Mouse (Mus musculus) urinary bladder, postnatal 10 days (tissue): ENCODE results near the gene Fgd2.
A peak's percentile ranks its signal among the peaks of the same experiment; 100 is the strongest.
"Not testable (repeated sequence)": the region's sequence is repeated elsewhere in the genome, so short reads cannot be mapped to it uniquely, and the experiment has no call there.

Experiments
- DNase-seq: peaks from one replicate; pipeline ENCODE4 v3.0.0; 2022; ENCODE audit warnings: low spot score

Gene Fgd2

GRCm38 (mm10) chr17:29361982-29362691 lies 1.4 kb downstream of the Fgd2 start:
- DNase-seq = no peak

DNA sequence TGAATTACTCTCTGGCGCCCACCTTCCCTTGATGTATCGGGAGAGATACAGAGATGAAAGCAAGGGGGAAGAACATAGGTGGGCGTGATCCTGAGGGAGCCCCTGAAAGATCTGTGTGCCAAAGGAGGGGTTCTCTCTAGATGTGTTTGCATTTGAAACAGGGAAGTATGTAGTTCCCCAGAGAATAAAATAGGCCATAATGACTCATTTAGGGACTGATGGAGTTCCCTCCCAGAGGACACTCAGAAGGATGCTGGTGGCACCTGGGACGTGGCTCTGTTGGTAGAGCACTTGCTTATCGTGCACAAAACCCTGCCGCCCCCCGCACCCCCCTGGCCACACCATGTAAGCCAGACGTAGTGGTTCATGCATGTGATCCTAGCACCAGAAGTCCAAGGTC lies 2.4 kb downstream of the Fgd2 start:
- no peak for DNase-seq

DNA sequence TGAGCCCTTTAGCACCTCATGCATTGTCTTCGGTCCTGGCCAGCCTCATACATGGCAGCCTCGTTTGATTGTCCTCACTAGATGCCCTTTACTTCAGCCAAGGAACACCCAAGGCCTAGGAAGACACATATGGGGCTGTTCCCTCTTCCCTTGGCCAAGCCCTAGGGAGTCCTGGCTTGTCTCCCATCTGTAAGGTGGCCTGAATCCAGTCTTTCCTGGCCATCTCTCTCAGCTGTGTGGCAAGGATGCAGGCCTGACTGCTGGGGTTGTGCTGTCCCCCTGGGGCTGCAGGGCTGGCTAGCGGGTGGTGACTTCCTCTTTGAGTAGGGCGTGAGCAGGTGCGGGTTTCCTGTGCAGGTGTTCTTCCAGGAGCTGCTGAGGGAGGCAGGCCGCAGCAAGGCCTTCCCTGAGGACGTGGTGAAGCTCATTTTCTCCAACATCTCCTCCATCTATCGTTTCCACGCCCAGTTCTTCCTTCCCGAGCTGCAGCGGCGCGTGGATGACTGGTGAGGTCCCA lies 4.4 kb downstream of the Fgd2 start:
- no peak for DNase-seq

DNA sequence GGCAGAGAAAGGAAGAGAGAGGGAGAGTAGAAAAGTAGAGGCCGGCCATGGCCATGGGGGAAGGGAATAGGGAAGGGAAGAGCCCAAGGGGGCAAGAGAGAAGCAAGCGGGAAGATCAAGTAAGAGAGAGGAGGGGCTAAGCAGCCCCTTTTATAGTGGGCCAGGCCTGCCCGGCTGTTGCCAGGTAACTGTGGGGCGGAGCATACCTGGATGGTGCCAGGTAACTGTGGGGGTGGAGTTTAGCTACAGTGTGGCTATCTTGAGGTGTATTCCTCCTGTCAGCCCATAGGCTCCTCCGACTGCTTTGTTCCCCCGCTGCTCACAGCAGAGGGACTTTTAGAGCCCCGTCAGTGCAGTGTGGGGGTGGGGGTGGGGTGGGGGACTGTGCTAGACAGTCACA lies 8.0 kb downstream of the Fgd2 start:
- no peak for DNase-seq

- peak; percentile 84 for DNase-seq
These were observed 10.4 kb downstream of the Fgd2 start for GRCm38 (mm10) chr17:29370984-29371723.

DNA sequence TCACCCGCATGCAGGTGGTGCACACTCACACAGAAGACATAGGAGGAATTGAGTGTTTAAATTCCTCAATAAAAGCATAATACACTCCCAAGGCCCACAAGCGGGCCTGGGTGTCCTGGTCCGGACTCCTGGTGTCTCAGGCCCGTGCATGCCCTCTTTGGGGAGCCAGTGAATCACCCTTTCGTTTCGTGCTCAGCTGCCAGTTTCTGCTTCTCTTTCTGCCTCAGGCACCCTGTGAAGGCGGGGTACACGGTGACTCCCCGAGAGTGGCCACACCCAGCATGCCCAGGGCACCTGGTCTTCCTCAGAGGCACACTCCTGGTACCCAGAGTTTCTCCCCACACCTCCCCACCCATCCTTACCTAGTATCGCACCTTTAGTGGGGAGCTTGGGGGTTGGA lies 15.2 kb downstream of the Fgd2 start:
- no peak for DNase-seq

GRCm38 (mm10) chr17:29378056-29378455 lies 17.3 kb downstream of the Fgd2 start:
- no peak for DNase-seq

- no peak for DNase-seq
These were observed 19.5 kb downstream of the Fgd2 start for GRCm38 (mm10) chr17:29380241-29380640.

DNA sequence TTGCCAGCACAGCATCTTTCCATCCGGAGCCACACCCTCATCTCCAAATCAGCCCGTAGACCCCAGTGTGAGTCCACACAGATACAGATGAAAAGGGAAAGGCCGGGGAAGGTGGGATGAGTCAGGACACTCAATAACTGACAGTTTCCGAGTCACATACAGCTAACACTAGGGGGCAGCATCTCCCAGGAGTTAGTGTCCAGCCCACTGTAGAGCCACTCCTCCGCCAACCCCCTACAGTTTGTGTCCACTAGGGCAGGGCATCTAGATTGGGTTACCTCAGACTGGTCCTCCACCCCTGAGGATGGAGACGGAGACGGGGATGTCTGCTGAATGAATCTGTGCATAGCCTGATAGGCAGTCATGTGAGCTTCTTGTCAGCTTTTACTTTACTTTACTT lies 20.8 kb downstream of the Fgd2 start:
- no peak for DNase-seq

GRCm38 (mm10) chr17:29382417-29382816 lies 21.7 kb downstream of the Fgd2 start:
- no peak for DNase-seq

DNA sequence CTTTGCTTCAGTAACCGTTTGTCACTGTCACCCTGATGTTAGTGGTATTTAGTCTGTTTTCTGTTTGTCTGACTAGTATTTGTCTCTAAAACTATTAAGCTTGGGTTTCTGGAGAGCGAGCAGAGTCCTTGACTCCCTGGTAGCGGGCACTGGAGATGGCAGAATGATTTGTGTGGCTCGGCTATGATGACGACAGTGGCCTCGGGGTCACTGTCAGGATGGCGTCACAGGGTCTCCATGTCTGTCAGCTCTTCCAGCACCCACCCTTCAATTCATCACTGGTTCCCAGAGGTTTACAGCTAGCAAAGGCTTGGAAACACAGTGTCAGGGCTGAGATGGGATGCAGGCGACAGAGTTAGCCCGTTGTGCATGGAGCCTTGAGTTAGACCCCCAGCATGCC lies 23.2 kb downstream of the Fgd2 start:
- no peak for DNase-seq

DNA sequence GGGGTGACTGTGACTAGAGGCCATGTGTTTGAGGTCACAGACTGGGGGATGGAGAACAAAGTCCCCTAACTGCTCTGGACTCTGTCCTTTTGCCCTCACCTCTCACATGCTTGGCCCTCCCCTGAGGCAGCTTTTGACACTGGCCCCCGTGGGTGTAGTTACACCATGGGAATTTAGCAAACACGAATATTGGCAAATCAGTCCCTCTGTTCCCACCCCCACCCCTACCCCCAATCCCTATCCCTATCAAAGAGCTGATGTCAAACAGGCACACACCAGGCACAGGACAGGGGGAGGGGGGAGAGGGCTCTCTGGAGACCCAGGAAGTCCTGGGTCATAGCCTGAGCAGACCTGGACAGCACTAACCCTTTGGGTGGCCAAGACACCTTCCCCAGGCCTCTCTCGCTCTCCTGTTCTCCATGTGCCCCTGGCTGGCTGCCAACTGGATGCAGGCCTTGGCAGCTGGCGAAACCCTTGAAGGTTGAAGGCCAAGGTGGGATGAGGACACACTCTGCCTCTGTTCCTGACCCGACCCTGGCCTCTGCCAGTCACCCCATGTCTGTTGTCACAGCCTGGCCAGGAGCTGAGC lies 24.2 kb downstream of the Fgd2 start:
- no peak for DNase-seq

- no peak for DNase-seq
These were observed 25.0 kb downstream of the Fgd2 start for GRCm38 (mm10) chr17:29385746-29386145.

GRCm38 (mm10) chr17:29388978-29389377 lies 28.3 kb downstream of the Fgd2 start:
- no peak for DNase-seq

DNA sequence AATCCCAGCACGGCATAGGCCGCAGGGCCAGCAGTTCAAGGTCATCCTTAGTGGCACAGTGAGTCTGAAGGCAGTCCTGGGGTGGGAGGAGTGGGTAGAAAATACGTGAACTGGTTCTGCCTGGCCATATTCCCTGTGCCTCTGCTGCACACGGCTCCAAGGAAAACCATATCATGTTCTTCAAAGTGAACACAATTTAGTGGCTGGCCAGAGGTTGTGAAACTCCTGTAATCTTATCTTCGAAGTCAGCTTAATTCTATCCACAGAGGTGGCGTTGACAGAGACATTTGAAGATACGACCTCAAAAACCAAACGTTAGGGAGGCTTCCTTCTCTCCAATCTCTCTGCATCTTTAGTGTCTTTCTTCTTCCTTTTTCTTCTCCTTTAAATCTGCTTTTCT lies 30.6 kb downstream of the Fgd2 start:
- no peak for DNase-seq

DNA sequence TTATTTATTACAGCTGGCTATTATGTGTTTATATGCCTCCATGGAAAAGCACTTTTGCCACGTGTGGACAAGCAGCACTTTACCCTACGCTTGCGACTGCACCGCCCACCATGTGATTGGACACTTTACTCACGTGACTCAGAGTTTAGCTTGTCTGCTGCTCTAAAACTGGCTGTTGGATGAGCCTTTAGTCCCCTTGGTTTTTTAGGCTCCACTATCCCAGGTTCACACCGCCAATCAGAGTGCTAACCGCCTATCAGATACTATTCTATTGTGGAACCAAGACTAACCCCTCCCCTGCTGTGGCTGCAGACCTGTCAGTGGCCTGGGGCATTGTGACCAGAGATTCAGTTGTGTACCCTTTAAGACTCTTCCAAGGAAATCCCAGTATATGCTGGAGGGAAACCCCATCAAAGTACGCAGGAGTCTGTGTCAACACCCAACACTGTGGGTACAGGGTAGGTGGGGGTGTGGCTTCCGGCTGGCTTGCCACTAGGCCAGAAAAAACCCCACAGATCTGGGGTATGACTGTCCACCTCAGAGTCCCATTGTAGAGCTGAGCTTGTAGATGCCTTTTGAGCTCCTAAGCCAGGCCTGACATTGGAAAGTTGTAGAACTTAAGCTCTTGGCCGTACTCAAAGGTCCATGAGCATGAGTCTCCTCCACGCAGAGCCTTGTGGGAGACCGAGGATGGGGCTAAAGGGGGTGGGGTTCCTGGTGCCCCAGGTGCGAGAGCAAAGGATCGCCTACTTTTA lies 32.8 kb downstream of the Fgd2 start:
- DNase-seq = no peak

- no peak for DNase-seq
These were observed 33.5 kb downstream of the Fgd2 start for GRCm38 (mm10) chr17:29394106-29394760.

DNA sequence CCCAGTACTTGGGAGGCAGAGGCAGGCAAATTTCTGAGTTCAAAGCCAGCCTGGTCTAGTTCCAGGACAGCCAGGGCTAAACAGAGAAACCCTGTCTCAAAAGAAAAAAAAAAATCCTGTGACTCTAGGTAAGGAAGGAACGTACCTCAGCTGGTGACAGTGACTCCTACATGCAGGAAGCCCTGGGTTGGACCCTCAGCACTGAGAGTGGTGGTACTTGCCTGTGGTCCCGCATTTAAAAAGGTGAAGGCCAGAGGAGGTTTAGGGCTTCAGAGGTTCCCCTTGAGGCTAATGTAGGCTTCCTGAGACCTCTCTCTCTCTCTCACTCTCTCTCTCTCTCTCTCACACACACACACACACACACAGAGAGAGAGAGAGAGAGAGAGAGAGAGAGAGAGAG lies 34.0 kb downstream of the Fgd2 start:
- not testable (repeated sequence) for DNase-seq

DNA sequence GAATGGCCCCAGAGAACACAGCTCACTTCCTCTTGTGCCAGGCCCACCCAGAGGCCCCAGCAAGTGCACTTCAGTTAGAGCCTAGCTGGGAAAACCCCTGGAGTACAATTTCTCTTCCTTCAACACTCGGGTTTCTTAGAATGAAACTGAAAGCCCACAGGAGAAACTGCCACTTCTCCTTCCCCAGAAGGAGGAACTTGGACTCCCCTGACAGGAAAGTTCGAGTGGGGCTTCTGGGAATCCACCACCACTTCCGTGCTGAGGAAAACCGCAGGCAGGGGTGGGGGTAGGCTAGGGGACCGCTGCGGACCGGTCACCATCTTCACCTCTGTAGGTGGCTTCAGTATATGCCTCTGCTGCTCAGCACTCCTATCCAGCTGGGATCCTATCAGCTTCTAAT lies 34.7 kb downstream of the Fgd2 start:
- no peak for DNase-seq

DNA sequence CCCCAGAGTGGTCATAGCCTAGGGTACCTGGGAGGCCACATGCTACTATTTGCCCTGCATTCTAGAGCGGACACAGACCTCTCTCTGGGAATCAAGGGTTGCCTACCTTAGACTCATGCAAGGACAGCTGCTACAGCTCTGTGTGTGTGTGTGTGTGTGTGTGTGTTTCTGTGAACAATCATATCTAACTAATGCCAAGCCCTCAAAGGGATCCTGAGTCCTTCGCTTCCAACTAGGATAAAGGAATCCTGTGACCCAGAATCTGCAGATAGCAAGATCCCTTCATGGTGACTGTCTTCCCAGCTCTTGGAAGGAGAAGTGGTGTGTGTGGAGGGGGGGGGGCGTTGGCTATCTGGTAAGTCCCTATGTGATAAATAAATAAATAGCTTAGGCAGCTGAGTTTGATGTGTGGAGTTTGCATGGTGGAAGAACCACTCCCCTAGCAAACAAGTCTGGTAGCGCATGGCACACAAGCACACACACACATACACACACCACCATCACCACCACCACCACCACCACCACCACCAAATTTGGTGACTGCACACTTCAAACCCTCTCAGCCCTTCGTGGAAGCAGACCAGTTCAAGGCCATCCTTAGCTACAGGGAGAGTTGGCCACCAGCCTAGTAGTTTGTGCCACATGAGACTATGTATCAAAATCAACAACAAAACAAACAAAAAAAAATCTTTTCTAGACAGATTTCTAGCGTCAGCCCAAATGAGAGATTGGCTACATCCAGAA lies 35.5 kb downstream of the Fgd2 start:
- no peak for DNase-seq

DNA sequence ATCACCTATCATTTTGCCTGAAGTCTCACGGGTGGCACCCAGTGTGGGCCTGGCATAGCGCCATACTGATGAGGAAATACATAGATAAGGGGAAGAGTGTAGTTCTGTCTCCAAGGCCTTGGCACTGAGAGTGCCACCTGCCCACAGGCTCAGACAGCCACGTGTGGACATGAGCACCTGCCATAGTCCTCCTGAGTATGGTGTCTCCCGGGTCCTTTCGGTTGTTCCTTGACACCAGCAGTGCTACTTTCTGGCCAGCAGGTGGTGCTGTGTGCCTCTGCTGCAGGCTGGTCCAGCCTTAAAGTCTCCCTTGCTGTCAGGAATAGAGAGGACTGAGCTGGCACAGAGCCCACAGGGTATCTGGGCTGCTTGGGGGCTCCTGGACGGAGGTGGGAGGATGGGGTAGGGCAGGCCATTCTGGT lies 36.1 kb downstream of the Fgd2 start:
- DNase-seq = peak; percentile 46
